Mouse (Mus musculus) lung, postnatal 25 days (tissue): Measurements from ENCODE around the gene Fmc1.

Experiments
- DNase-seq: peaks from one replicate; pipeline ENCODE4 v3.0.0; 2022; ENCODE audit warnings: low spot score

Gene Fmc1

DNA sequence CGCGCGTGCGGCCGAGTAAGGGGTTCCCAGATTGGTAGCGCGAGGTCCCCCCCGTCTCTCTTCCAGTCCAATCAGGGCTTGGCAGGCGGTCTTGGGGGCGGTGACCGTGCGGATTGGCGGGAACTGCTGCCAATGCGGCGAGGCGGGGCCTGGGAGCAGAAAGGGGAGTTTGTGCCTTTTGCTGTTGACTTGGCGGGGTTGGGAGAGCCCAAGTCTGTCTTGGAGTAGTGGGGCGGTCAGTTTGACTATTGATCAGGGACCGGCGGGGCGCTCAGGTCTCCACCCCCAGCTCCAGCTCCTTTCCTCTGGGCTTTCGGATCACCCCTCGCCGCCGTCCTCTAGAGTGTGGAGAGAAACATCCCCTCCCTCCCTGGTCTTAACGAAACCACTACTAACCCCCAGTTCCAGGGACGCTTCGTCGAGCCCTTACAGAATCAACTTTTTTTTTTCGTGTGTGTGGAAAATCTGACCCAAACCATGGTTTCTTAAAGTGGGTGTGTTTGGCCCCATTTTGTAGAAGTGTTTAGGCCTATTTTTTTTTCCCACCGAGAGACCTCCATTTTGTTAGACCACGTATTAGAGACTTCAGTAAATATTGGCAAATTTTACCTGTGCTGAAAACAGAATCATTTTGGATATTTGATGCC, 18.8 kb downstream of the Fmc1 start:
- peak; percentile 99 for DNase-seq

DNA sequence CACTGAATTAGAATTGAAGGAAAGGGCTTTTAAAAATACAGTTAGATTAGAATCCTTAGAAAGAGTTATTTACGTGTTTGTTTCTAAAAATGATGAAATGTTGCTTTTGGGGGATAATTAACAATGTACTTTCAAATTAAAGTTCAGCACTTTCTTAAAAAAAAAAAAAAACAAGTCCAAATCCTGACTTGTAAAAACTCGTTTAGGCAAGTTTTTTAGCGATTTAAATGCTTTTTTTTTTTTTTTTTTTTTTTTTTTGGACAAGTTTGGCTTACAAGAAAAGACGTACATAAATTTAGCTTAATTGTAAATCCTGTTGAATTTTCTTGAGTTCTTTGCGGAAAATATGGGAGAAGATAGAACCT, 19.3 kb downstream of the Fmc1 start:
- DNase-seq = no peak

DNA sequence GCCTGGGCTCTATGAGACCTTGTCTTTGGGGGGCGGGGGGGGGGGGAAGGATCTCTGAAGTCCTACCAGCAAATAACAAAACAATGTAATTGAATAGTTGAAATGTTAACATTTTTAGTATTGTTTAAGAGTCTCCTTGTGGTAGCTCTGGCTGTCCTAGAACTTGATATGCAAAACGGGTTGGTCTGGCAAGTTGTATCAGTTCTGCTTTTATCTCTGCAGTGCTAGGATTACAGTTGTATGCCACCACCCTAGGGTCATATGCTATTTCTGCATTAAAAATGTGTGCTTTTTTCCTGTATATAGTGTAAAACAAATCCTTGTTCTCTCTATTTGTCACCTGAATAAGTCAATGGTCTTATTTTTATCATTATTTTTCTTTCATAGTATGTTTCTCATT, 42.8 kb downstream of the Fmc1 start:
- no peak for DNase-seq

DNA sequence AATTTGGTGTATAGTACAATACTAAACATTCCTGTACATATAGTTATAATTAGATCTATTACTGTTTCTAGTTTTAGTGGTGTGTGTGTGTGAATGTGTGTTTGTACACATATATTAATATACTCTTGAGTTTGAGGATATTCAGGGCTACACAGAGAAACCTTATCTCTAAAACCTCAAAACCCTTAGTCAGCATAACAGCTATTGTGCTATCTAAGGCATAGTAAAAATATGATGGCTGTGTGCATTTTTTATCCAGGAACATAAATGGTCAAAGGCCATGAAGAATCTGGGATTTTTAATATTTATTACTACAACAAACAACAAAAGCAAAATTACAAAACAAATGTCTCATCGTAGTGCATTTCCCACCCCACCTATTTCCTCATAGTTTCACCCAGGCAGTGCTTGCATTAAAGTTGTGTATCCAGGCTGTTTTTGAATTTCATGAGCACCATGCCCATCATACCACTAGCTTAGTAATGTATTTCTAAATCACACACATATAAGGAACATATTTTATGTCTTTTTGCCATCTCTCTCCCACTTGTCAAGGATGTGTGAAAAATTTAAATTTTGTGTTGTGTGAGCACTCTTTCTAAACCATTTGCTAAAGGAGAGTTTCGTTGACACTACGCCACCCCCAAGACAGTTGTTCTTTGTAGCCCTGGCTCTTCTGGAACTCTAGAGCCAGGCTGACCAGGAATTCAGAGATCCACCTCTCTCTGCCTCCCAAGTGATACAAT, 47.0 kb downstream of the Fmc1 start:
- DNase-seq = no peak

DNA sequence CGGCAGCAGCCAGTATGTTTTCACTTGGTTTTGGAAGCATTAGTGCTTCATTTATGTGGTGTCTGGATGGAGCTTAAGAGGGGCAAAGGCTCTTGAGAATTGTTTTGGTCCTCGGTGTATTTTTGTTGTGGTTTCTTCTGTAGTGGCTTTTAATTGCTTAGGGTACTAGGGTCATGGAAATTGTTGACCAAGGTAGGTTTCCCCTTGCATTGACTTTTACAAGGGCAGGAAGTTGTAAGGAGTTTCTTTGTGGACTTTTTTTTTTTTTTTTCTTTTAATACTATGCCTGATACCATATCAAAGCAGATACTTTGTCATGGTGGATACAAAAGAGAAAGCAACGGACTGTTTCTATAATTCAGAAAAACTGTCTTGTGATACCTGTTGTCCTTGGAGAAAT, 48.4 kb downstream of the Fmc1 start:
- DNase-seq = no peak
